Mouse (Mus musculus) lung, postnatal 25 days (tissue): ENCODE measurements around the gene Clp1.

Source experiments
- DNase-seq: peaks from one replicate; pipeline ENCODE4 v3.0.0; 2022; ENCODE audit warnings: low spot score

Clp1 gene

DNA sequence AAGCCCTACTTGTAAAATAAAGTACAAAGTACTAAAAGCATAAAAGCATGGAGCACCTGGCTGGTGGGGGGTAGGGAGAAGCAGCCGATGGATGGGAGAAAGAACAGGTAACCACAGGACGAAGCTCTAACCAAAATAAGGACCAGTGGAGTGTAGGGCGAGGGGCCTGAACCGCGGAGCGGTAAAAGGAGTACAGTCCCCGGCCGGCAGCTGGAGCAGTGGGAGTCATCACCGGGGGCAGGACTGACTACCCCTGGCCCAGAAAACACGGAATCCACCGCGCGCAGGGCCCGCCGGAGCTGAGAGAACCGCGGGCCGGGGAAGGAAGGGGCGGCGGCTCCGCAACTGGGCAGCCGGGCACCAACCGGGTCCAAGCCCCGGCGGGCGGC is 12.7 kb downstream of the Clp1 start:
- DNase-seq, result no peak

DNA sequence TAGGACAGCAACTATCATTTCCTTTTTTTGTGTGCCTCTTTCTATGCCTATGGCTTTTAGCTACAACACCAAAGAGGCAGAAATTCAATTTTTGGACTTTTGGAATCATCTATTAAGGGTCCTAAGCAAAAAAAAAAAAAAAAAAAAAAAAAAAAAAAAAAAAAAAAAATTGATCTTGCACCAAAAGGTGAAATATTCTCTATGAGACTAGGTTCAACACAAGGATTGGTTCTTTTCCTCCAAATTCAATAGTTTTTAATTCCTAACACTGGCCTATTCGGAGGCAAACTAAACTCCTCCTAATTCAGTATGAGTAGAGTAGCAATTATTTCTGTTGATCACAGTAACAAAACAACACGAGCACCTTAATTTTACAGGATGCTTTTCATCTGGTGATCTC is 15.3 kb downstream of the Clp1 start:
- no peak for DNase-seq

DNA sequence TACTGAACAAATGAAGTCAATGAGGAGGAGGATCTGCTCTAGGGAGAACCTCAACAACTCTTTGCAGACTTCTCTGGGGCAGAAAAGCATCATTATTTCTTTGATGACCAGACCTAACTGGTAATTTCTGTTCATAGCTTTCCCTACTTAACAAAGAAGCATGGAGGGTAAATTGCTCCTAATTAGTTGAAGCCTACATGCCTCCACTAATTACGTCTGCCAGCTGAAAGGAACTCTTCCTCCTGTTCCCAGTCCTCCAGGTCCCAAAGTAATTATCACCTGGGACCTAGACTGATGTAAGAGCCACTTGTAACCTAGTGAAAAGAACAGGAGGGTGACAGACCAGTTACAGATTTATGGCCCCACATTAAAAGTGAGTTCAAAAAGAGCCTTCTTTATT is 19.6 kb downstream of the Clp1 start:
- DNase-seq, result no peak

DNA sequence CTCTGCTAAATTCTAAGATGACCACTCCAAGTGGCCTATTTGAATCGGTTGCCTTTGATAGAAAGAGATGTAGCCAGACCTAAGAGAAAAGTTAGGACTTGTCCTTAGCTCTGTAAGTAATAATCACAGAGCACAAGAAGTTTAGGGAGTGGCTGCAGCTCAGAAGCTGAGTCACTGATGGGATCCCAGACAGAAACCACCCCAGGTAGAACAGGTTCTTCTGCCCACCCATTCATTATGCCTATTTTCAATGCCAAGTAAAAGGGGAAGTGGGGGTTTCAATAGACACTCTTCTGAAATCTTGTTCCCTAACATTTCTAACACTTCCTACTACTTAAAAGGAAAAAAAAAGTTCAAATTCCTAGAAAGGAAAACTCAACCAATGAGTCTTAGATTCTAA is 21.9 kb downstream of the Clp1 start:
- no peak for DNase-seq

DNA sequence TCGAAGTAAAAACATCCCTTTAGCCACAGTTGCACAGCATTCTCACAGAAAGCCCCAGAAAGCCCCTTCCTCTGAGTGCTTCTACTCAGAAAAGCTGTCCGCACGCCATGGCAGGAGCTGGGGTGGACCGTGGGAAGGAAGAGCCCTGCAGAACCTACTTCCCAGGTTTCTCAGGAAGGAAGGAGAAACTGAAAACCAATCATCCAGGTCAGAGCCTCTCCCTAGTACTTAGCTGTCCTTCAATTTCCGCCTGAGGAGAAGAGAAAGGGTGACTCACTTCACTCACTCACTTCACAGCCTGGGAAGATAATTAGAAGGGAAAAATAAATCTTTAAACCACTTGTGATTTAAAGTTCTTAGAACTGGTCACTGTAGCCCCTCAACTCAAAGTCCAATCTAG is 22.8 kb downstream of the Clp1 start:
- no peak for DNase-seq

DNA sequence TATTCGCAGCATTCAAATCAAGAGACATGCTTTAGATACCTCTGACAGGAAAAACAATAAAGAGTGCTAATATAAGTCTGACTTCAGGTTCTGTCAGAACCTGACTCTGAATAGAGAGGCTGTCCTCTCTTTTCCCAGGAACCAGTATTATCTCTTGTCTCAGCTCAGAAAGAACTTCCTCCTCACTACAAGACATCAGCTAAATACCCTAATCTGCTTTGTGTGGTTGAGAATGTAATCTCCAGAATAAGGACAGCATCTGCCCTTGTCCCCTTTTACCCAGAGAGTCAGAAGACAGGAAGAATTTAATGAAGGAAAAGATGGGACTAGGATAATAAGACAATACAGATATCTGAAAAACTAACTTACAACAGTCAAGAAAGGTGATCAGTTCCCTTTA is 23.7 kb downstream of the Clp1 start:
- no peak for DNase-seq

DNA sequence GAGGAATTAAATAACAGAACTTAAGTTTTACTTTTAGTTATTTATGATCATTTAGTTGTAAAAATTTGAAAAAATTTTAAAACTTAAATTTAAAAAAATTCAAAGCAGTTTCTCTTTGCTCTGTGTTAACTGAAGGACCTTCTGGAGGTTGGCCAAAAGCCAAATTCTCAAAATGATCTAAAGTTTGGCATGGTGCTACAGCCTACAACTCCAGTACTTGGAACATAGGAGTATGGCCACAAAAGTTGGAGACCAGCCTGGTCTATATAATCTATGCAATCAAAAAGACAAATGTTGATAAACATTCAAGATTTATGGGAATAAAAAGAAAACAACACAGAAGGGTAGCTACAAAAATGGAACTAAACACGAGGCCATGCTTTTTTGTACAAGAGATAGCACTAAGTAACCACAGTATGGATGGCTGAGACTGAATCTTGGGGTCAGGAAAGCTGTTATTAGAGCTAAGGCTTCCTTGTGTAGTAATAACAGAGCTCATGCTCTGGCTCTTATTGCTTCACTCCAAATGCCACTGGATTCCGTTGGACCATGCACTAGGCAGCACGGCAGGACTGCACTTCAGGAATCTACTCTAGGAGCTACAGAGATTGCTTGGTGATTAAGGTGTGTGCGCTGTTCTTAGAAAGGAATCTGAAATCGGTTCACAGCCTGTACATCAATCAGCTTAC is 32.0 kb downstream of the Clp1 start:
- no peak for DNase-seq

DNA sequence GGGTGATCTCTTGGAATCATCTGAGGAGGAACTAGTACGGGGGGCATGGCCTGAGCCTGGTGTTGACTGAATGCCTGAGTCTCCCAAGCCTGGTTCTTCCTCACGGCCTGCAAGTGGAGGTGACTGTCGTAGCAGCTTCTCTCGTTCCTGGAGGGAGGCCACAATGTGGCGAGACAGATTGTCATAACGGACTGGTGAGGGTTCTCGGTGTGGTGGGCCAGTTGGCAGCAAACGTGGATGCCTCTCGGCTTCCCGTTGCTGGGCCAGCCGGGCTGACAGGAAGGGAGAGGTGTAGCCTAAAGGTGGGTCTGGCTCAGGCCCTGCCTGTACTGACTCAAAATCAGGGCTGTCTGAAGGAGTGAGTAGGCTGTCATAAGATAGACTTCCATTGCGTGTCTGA is 37.1 kb downstream of the Clp1 start:
- DNase-seq, result no peak

DNA sequence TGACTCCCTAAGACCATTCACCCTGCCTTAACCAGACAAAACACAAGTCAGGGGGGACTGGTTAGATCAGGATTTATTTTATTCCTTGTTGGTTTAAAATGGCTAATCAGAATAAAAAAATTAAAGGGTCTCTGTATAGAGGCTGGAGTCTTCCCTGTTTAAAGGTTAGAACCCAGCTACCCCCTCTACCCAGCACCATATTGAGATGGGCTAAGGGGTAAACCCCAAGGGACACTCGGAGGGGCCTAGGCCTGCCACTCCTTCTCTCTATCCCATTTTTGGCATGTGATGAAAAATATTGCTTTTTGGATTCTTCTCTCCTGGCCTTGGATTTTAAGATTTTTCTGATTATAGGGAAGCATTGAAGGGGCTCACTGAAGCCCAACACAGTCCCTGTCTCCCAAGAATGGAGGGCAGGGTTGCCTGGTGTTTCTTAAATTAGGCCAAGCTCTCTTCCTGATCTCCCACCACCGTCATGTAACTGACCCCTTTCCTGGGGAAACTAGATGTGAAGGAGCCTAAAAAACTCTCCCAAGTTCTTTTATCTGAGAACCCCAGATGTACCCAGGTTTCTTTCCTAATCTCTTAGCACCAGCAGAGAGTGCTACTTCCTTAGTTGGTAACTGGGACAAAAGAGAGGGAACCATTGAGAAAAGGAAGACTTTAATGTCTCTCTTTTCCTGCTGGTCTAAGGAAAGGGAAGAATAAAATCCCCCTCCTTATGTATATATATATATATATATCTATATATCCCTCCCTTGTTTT is 38.9 kb downstream of the Clp1 start:
- DNase-seq, result no peak

DNA sequence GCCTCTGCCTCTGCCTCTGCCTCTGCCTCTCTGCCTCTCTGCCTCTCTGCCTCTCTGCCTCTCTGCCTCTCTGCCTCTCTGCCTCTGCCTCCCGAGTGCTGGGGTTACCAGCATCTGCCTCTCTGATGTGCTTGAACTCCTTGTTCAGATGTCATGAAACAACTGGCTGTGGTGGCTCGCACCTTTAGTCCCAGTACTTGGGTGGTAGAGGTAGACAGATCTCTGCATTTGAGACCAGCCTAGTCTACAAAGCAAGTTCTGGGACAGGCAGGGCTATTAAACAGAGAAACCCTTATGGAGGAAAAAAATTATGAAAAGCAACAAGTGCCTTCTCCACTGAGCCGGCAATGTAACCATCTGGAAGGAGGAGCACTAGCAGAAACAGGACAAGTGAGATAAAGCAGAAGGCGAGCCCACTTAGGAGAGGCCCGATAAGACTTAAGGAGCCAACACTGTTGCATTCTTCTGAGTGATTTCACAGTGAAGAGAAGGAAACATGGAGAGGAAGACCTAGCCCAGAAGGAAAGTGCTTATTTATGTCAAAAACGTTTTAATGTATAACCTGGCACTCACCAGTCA is 44.5 kb downstream of the Clp1 start:
- DNase-seq, result no peak

DNA sequence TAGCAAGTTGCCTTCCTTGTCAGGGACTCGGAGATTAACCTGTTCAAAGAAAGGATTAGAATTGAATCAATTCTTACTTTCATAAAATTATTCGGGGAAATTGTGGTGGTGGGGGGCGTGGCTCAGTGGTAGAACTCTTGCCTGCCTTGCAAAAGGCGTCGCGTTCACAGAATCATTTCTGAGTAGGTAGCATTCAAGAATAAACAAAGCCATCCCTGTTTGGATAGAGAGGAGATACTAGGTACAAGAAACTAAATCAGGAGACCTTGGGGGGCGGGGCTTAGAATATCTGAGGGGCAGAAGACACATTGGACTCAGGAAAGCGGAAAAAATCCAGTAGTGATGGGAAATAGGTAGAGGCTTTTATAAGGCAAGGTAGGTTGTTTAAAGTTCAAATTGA is 48.1 kb downstream of the Clp1 start, which contains the start of gene Tmx2:
Gene Tmx2, minus strand, starts transcription at position 125 of the 400 bp plus-strand sequence.
- no peak for DNase-seq

DNA sequence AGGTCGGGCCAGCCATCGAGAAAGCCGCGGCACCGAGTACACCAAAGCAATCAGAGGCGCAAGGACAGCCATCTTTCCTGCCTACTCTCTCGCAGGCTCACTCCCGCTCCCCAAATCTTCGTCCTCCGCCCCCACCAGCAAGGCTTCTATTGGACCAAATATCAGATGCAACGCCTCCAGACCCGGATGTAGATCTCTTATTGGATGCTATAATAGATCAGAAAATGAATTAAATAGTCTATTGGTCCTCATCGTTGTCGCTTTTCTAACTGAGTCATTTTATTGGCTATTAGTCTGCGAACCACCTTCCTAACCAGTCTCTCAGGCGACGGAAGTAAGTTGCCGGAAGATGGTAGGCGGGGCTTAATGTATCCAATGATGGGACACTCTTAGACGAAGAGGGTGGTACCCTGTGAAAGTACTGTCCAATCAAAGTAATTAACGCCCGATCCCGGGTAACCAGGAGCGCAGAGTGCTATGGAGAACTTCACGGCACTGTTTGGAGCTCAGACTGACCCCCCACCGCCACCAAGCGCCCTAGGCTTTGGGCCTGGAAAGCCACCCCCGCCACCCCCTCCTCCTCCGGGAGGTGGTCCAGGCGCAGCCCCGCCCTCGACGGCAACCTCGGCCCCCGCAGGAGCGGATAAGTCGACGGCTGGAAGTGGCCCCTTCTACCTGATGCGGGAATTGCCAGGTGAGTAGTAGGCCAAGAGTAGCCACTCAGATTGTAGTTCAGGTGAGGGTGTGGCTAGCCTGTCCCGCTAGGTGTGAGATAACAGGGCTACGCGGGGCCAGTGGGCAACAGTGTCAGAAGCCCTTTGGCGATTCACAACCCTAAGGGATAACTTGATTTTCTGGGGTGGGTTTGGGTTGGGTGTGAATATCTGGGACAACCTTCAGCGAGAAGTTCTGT is 48.9 kb downstream of the Clp1 start, which contains the start of the genes Gm28635 and Med19:
Gene Gm28635, minus strand, starts transcription at position 74 of the 913 bp plus-strand sequence.
Gene Med19, plus strand, starts transcription at position 435 of the 913 bp plus-strand sequence.
- peak; percentile 99 for DNase-seq

DNA sequence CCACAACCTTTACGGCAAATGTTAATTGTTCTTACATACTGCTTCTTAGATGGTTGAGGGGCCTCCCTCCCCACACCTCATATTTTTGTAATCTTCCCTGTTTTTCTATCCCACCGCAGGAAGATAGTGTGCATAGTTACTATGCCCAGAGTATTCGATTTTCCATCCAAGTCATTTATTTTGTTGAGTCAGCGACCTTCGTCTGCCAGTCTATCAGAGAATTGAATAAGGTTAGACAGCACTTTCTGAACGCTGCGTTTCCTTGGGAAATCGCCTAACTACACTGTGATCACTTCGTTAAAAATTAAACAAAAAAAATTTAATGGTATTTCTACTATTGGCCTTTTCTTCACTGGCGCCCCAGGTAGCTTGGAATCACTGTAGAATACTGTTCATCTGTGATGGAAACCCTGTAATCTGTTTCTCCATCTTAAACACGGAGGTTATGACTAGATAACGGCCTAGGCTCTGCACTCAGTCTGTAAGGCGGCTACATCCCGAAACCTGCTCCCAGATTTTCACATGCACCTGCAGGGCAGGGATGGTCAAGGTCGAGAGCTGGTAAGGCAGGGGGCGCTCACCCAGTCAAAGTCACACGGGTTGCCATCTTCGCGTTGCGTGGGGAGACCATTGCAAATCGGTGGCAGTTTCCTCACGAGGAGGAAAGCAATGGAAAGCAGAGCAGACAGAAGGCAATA is 49.7 kb downstream of the Clp1 start:
- DNase-seq, result no peak
